Mouse (Mus musculus) fat pad, adult 2 months (tissue): ENCODE results near the gene Gm8094.
"Not testable (repeated sequence)": the region's sequence is repeated elsewhere in the genome, so short reads cannot be mapped to it uniquely, and the experiment has no call there.

ENCODE experiments used
- DNase-seq: peaks from one replicate; pipeline ENCODE4 v3.0.0-alpha.2; 2011; ENCODE audit warnings: low read depth, low spot score; ENCODE audit errors: extremely low read depth

Gene Gm8094

GRCm38 (mm10) chr14:43076543-43076942 is at the start of gene Gm8094:
Gene Gm8094, minus strand, starts transcription at chr14:43076643.
- not testable (repeated sequence) for DNase-seq

DNA sequence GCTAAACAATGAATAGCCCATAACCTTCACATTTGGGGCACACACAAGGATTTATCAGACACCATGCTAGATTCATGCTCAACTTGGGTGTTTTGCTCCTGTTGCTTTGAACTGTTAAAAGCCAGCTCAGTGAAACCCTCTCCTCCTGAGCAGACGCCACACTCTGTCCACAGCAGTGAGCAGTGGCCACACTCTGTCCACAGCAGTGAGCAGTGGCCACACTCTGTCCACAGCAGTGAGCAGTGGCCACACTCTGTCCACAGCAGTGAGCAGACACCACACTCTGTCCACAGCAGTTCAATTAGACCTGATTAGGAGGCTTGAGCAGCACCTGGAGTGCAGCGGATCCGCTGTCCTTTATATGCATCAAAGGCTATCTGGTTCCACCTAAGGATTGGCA is 43.2 kb upstream of the Gm8094 start:
- not testable (repeated sequence) for DNase-seq

DNA sequence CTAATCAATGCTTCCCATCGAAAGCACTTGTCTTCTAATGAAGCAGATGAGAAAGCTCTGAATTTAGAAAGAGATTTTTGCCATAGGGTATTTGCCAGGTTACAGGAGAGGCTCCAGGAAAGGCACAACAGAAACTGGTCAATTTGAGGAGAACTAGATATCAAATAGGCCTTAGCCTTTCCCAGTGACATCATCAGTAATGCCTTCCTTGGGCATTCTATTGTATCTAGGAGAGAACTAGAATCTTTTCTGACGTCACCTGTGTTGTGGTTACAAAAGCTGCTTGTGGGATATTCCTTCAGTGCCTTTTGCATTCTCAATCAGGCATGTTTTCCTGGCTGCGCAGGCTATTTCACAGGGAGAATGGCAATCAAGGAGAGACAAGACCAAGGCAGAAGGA is 23.9 kb upstream of the Gm8094 start, which contains the start of gene Gm8104:
Gene Gm8104, plus strand, starts transcription at position 301 of the 400 bp plus-strand sequence.
- DNase-seq: not testable (repeated sequence)

GRCm38 (mm10) chr14:43089103-43089919 is 12.9 kb upstream of the Gm8094 start:
- DNase-seq: not testable (repeated sequence)

DNA sequence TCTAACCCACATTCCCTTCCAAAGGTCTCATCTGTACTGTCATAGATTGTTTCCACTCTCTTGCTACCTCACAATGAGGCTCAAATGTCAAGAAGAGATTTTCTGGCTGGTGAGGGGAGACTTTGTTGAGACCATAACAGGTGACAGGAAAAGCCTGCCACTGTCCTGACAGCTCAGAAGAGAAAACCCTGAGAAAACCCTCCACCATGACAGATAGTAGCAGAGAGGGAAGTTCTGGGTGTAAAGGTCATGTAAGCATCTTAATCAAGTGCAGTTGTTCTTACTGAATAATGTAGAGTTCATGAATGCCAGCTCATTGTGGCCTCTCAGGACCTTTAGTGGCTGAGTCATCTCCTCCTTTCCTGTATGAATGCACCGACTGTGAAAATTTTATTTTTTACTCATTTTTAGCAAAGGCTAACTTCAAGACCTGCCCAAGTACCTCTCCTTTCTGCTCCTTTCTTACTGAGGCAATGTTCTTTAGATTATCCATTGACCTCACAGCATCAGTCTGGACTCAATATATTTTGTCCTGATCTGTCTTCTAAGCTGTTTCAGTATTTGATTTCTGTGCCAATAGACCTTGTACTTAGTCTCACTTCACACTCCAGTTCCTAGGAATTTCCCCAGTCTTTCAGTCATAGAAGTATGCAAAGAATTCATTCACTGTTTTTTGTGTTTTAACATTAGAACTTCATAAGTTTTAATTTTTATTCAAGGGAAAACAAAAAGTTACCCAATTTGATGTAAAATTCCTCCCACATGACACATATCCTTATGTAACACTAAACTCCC is 8.7 kb upstream of the Gm8094 start:
- not testable (repeated sequence) for DNase-seq

DNA sequence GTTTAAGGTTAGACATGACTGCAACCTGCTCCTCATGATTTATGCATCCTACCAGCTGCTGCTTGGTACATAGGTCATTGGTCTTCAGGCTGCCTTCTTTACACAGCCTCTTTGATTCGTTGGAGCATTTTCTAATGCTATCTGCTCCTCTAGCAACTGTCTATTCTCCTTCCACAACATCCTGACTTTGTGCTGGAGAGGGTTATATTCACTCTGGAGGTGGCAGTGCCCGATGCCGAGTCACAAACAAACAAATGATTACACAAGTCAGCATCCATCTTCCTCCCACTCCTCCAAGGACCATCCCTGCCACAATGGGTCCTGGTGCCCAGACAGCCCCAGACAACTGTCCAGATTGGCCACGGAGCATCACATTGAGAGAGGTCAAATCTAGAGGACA is 16.3 kb downstream of the Gm8094 start:
- not testable (repeated sequence) for DNase-seq

- not testable (repeated sequence) for DNase-seq
Measured at GRCm38 (mm10) chr14:43058063-43058462, 18.4 kb downstream of the Gm8094 start.
